Mouse (Mus musculus) Patski (cell line): Measurements from ENCODE around the gene Cdc73. TPM values are rescaled to one million over a fixed set of nuclear protein-coding genes. Genes with fewer than 3 reads are reported as not detected.

Experiments used
- ATAC-seq: fragments of 100-300 bp; one replicate; pipeline ENCODE4 v1.8.0; 2021
- CTCF ChIA-PET: fragments of 350-600 bp; sonication (Branson Sonifier 250); formaldehyde crosslinking; loops from one replicate; lab custom pipeline; 2022; ENCODE audit warnings: inconsistent platforms; lab: Charles Lee
- POLR2A ChIA-PET: fragments of 350-600 bp; sonication (Branson Sonifier 250); formaldehyde crosslinking; loops from one replicate; lab custom pipeline; 2022; ENCODE audit warnings: antibody characterized with exemption, inconsistent platforms; lab: Charles Lee
- DNase-seq: peaks from one replicate; pipeline ENCODE4 v3.0.0-alpha.2; 2011; ENCODE audit warnings: low read depth, low spot score
- H3K27me3 ChIP-seq: fragments of 371-371 bp; one replicate; pipeline ENCODE4 v1.5.1; 2021
- CTCF ChIP-seq: fragments of 100-300 bp; IDR thresholded peaks from one replicate; pipeline ENCODE4 v1.5.1; 2021
- in situ Hi-C: fragments of 300-500 bp; cut with MboI; formaldehyde crosslinking; loops from 3 replicates; pipeline ENCODE4 v1.11.1; 2018; ENCODE audit warnings: low pct_unique_long_range_greater_than_20kb, mixed read lengths
- polyA plus RNA-seq: library from polyadenylated mRNA; unstranded; gene quantifications from one replicate; pipeline ENCODE4 v1.2.3, GENCODE M21; 2021

The Cdc73 gene
- polyA plus RNA-seq, 1 experiment from 2014 or later = 56.4 TPM

GRCm38 (mm10) chr1:143555533-143555932, 147.2 kb downstream of the Cdc73 start:
- POLR2A ChIA-PET = interaction anchor here (0.7 kb wide), 1 partner anchor 1006 kb away, joined by 3 read pairs; no protein-coding TSS in a partner anchor
- no peak for TF ChIP-seq CTCF
- H3K27me3 ChIP-seq = peaks cover 5% of the 10 kb centered on the region
- CTCF ChIA-PET = no interaction called here
- no peak for DNase-seq
- in situ Hi-C loops = no loop called here
- ATAC-seq = no peak

GRCm38 (mm10) chr1:143554621-143555020, 148.1 kb downstream of the Cdc73 start:
- no peak for DNase-seq
- peaks cover 5% of the 10 kb centered on the region for H3K27me3 ChIP-seq
- no peak for ATAC-seq
- ChIA-PET CTCF (no interaction called here), POLR2A (interaction anchor here (0.7 kb wide), 1 partner anchor 1006 kb away, joined by 3 read pairs; no protein-coding TSS in a partner anchor)
- in situ Hi-C loops = no loop called here
- no peak for TF ChIP-seq CTCF

Other genes starting within 250 kb of the Cdc73 start
- not detected for gene B3galt2, start 62.2 kb downstream of the Cdc73 start, polyA plus RNA-seq
- 52.8 TPM for gene Glrx2, start 13.4 kb upstream of the Cdc73 start, polyA plus RNA-seq
- gene Trove2, start 74.2 kb upstream of the Cdc73 start, polyA plus RNA-seq = 16.5 TPM
- gene Uchl5, start 74.4 kb upstream of the Cdc73 start, polyA plus RNA-seq = 49.5 TPM